Mouse (Mus musculus): ENCODE measurements at regions not wholly inside any gene's neighbourhood (a gene's known extent, or its start where the extent isn't known, plus 50 kb on each side); places are given as distances from the start of the nearest gene placed in this dataset.

- DNase-seq = no peak
These were observed 231.4 kb downstream of the Tex36 start for GRCm38 (mm10) chr7:133370542-133370941.

GRCm38 (mm10) chr7:133364601-133365000 is 237.4 kb downstream of the Tex36 start:
- DNase-seq = no peak

- DNase-seq = no peak
These were observed 204.6 kb upstream of the Ctbp2 start for GRCm38 (mm10) chr7:133328717-133329116.

GRCm38 (mm10) chr7:133325548-133326190 is 201.5 kb upstream of the Ctbp2 start:
- DNase-seq = no peak

- no peak for DNase-seq
These were observed 199.8 kb upstream of the Ctbp2 start for GRCm38 (mm10) chr7:133323955-133324354.

- no peak for DNase-seq
These were observed 193.4 kb upstream of the Ctbp2 start for GRCm38 (mm10) chr7:133317511-133317910.

GRCm38 (mm10) chr7:133316701-133317475 is 192.7 kb upstream of the Ctbp2 start:
- DNase-seq = no peak

- no peak for DNase-seq
These were observed 191.3 kb upstream of the Ctbp2 start for GRCm38 (mm10) chr7:133315197-133316029.

GRCm38 (mm10) chr7:133313115-133313514 is 189.0 kb upstream of the Ctbp2 start:
- DNase-seq = no peak

GRCm38 (mm10) chr7:133311116-133311801 is 187.1 kb upstream of the Ctbp2 start:
- DNase-seq = no peak

- DNase-seq = no peak
These were observed 180.3 kb upstream of the Ctbp2 start for GRCm38 (mm10) chr7:133304461-133304860.

GRCm38 (mm10) chr7:133290471-133290870 is 166.3 kb upstream of the Ctbp2 start:
- DNase-seq = no peak

GRCm38 (mm10) chr7:133288236-133288635 is 164.1 kb upstream of the Ctbp2 start:
- peak; percentile 45 for DNase-seq

- DNase-seq = no peak
These were observed 162.7 kb upstream of the Ctbp2 start for GRCm38 (mm10) chr7:133286836-133287235.

GRCm38 (mm10) chr7:133286216-133286615 is 162.1 kb upstream of the Ctbp2 start:
- DNase-seq = no peak

GRCm38 (mm10) chr7:133262161-133262560 is 138.0 kb upstream of the Ctbp2 start:
- no peak for DNase-seq

- DNase-seq = no peak
These were observed 135.0 kb upstream of the Ctbp2 start for GRCm38 (mm10) chr7:133259143-133259542.

GRCm38 (mm10) chr7:133256831-133257230 is 132.7 kb upstream of the Ctbp2 start:
- no peak for DNase-seq

GRCm38 (mm10) chr7:133244601-133245000 is 120.4 kb upstream of the Ctbp2 start:
- peak; percentile 71 for DNase-seq

- DNase-seq = peak; percentile 46
These were observed 110.2 kb upstream of the Ctbp2 start for GRCm38 (mm10) chr7:133234326-133234725.

- no peak for DNase-seq
These were observed 108.8 kb upstream of the Ctbp2 start for GRCm38 (mm10) chr7:133232889-133233441.

GRCm38 (mm10) chr7:133230806-133231205 is 106.7 kb upstream of the Ctbp2 start:
- DNase-seq = no peak

Measured in right cerebral cortex, postnatal 25 days (tissue).